Mouse (Mus musculus): ENCODE results near the gene Phf3. TPM values are rescaled to one million over a fixed set of nuclear protein-coding genes. Genes with fewer than 3 reads are reported as not detected.

Phf3 gene
- polyA plus RNA-seq, 1 experiment from 2014 or later: 37.8 TPM

- Histone ChIP-seq H3K36me3 (ENCODE audit: control insufficient read depth, insufficient read depth, low read length) (no peaks in the 10 kb centered on the region), H3K27me3 (ENCODE audit: control insufficient read depth, insufficient read depth, low read length) (no peaks in the 10 kb centered on the region), H3K27ac (replicated peaks in 1 of 2; ENCODE audit: control insufficient read depth in 1 of 2, insufficient read depth in 1 of 2, low read depth in 2 of 2, low read length in 2 of 2) (no peak overlapping the region), H3K4me3 (ENCODE audit: control insufficient read depth in 1 of 2, insufficient read depth in 1 of 2, low read depth in 1 of 2, low read length in 2 of 2) (no peak overlapping the region), H3K4me1 (ENCODE audit: control insufficient read depth in 2 of 2, insufficient read depth in 2 of 2, low read length in 2 of 2) (peaks cover 2 to 21% of the 10 kb centered on the region in 2 experiments; a peak in 3 of 4 replicates), H3K4me2 (ENCODE audit: low read length) (no peak overlapping the region), H3K9ac (ENCODE audit: low read length) (no peak overlapping the region), H3K9me3 (ENCODE audit: control insufficient read depth, low read length) (no peaks in the 10 kb centered on the region)
- no peak for ATAC-seq (ENCODE audit: insufficient number of reproducible peaks, insufficient read depth, low FRiP score, low read depth)
- WGBS: 84% methylated on average over 3 of the region's 3 CpGs
Measured at GRCm38 (mm10) chr1:30852518-30852917, 21.2 kb downstream of the Phf3 start.

GRCm38 (mm10) chr1:30851920-30852319 lies 21.8 kb downstream of the Phf3 start:
- WGBS: 71% methylated on average over 3 of the region's 3 CpGs
- Histone ChIP-seq H3K4me1 (ENCODE audit: control insufficient read depth in 2 of 2, insufficient read depth in 2 of 2, low read length in 2 of 2) (peaks cover 2 to 21% of the 10 kb centered on the region in 2 experiments; a peak in 3 of 4 replicates), H3K36me3 (ENCODE audit: control insufficient read depth, insufficient read depth, low read length) (no peaks in the 10 kb centered on the region), H3K4me3 (ENCODE audit: control insufficient read depth in 1 of 2, insufficient read depth in 1 of 2, low read depth in 1 of 2, low read length in 2 of 2) (no peak overlapping the region), H3K27me3 (ENCODE audit: control insufficient read depth, insufficient read depth, low read length) (no peaks in the 10 kb centered on the region), H3K4me2 (ENCODE audit: low read length) (no peak overlapping the region), H3K27ac (replicated peaks in 1 of 2; ENCODE audit: control insufficient read depth in 1 of 2, insufficient read depth in 1 of 2, low read depth in 2 of 2, low read length in 2 of 2) (0 out of 4 replicates have a peak overlapping the region, but pooled peaks of 1 of the 2 experiments have one; percentile 11), H3K9me3 (ENCODE audit: control insufficient read depth, low read length) (no peaks in the 10 kb centered on the region), H3K9ac (ENCODE audit: low read length) (no peak overlapping the region)
- no peak for ATAC-seq (ENCODE audit: insufficient number of reproducible peaks, insufficient read depth, low FRiP score, low read depth)

GRCm38 (mm10) chr1:30850906-30851305 lies 22.8 kb downstream of the Phf3 start:
- H3K36me3 ChIP-seq (ENCODE audit: control insufficient read depth, insufficient read depth, low read length): no peaks in the 10 kb centered on the region
- H3K27me3 ChIP-seq (ENCODE audit: control insufficient read depth, insufficient read depth, low read length): no peaks in the 10 kb centered on the region
- no peak overlapping the region for H3K9ac ChIP-seq (ENCODE audit: low read length)
- H3K9me3 ChIP-seq (ENCODE audit: control insufficient read depth, low read length): no peaks in the 10 kb centered on the region
- no peak for ATAC-seq (ENCODE audit: insufficient number of reproducible peaks, insufficient read depth, low FRiP score, low read depth)
- no peak overlapping the region for H3K4me2 ChIP-seq (ENCODE audit: low read length)
- H3K4me1 ChIP-seq (ENCODE audit: control insufficient read depth in 2 of 2, insufficient read depth in 2 of 2, low read length in 2 of 2): peaks cover 2 to 21% of the 10 kb centered on the region in 2 experiments; a peak in 3 of 4 replicates
- no peak overlapping the region for H3K27ac ChIP-seq (replicated peaks in 1 of 2; ENCODE audit: control insufficient read depth in 1 of 2, insufficient read depth in 1 of 2, low read depth in 2 of 2, low read length in 2 of 2)
- WGBS: 61% methylated on average over 2 of the region's 2 CpGs
- H3K4me3 ChIP-seq (ENCODE audit: control insufficient read depth in 1 of 2, insufficient read depth in 1 of 2, low read depth in 1 of 2, low read length in 2 of 2): no peak overlapping the region

- Histone ChIP-seq H3K4me2 (ENCODE audit: low read length) (no peak overlapping the region), H3K27ac (replicated peaks in 1 of 2; ENCODE audit: control insufficient read depth in 1 of 2, insufficient read depth in 1 of 2, low read depth in 2 of 2, low read length in 2 of 2) (no peak overlapping the region; a peak in 1 of 4 replicates)
Measured at GRCm38 (mm10) chr1:30849955-30850354, 23.8 kb downstream of the Phf3 start.

GRCm38 (mm10) chr1:30847706-30848105 lies 26.0 kb downstream of the Phf3 start:
- no peak overlapping the region for H3K4me2 ChIP-seq (ENCODE audit: low read length)
- H3K27ac ChIP-seq (replicated peaks in 1 of 2; ENCODE audit: control insufficient read depth in 1 of 2, insufficient read depth in 1 of 2, low read depth in 2 of 2, low read length in 2 of 2): no peak overlapping the region
- peaks cover 2 to 18% of the 10 kb centered on the region in 2 experiments; a peak in 3 of 4 replicates for H3K4me1 ChIP-seq (ENCODE audit: control insufficient read depth in 2 of 2, insufficient read depth in 2 of 2, low read length in 2 of 2)
- no peaks in the 10 kb centered on the region for H3K36me3 ChIP-seq (ENCODE audit: control insufficient read depth, insufficient read depth, low read length)
- H3K4me3 ChIP-seq (ENCODE audit: control insufficient read depth in 1 of 2, insufficient read depth in 1 of 2, low read depth in 1 of 2, low read length in 2 of 2): no peak overlapping the region
- no peak for ATAC-seq (ENCODE audit: insufficient number of reproducible peaks, insufficient read depth, low FRiP score, low read depth)
- no peaks in the 10 kb centered on the region for H3K9me3 ChIP-seq (ENCODE audit: control insufficient read depth, low read length)
- WGBS: 44% methylated on average over 1 of the region's 1 CpGs
- H3K9ac ChIP-seq (ENCODE audit: low read length): no peak overlapping the region
- no peaks in the 10 kb centered on the region for H3K27me3 ChIP-seq (ENCODE audit: control insufficient read depth, insufficient read depth, low read length)

More at GRCm38 (mm10) chr1:30849955-30850354, 23.8 kb downstream of the Phf3 start:
- Histone ChIP-seq H3K9me3 (ENCODE audit: control insufficient read depth, low read length) (no peaks in the 10 kb centered on the region), H3K27me3 (ENCODE audit: control insufficient read depth, insufficient read depth, low read length) (no peaks in the 10 kb centered on the region), H3K36me3 (ENCODE audit: control insufficient read depth, insufficient read depth, low read length) (no peaks in the 10 kb centered on the region), H3K4me3 (ENCODE audit: control insufficient read depth in 1 of 2, insufficient read depth in 1 of 2, low read depth in 1 of 2, low read length in 2 of 2) (no peak overlapping the region), H3K4me1 (ENCODE audit: control insufficient read depth in 2 of 2, insufficient read depth in 2 of 2, low read length in 2 of 2) (peaks cover 2 to 21% of the 10 kb centered on the region in 2 experiments; a peak in 3 of 4 replicates), H3K9ac (ENCODE audit: low read length) (no peak overlapping the region)
- WGBS: 35% methylated on average over 3 of the region's 3 CpGs
- no peak for ATAC-seq (ENCODE audit: insufficient number of reproducible peaks, insufficient read depth, low FRiP score, low read depth)

- Histone ChIP-seq H3K9me3 (ENCODE audit: control insufficient read depth, low read length) (no peaks in the 10 kb centered on the region), H3K27me3 (ENCODE audit: control insufficient read depth, insufficient read depth, low read length) (no peaks in the 10 kb centered on the region), H3K27ac (replicated peaks in 1 of 2; ENCODE audit: control insufficient read depth in 1 of 2, insufficient read depth in 1 of 2, low read depth in 2 of 2, low read length in 2 of 2) (no peak overlapping the region), H3K4me2 (ENCODE audit: low read length) (no peak overlapping the region), H3K9ac (ENCODE audit: low read length) (no peak overlapping the region), H3K4me1 (ENCODE audit: control insufficient read depth in 2 of 2, insufficient read depth in 2 of 2, low read length in 2 of 2) (no peaks in the 10 kb centered on the region), H3K36me3 (ENCODE audit: control insufficient read depth, insufficient read depth, low read length) (peaks cover 33% of the 10 kb centered on the region), H3K4me3 (ENCODE audit: control insufficient read depth in 1 of 2, insufficient read depth in 1 of 2, low read depth in 1 of 2, low read length in 2 of 2) (no peak overlapping the region)
- WGBS: 82% methylated on average over 3 of the region's 3 CpGs
- no peak for ATAC-seq (ENCODE audit: insufficient number of reproducible peaks, insufficient read depth, low FRiP score, low read depth)
Measured at GRCm38 (mm10) chr1:30839662-30840061, 34.1 kb downstream of the Phf3 start.

GRCm38 (mm10) chr1:30835512-30835911 lies 38.2 kb downstream of the Phf3 start:
- ATAC-seq (ENCODE audit: insufficient number of reproducible peaks, insufficient read depth, low FRiP score, low read depth): no peak
- WGBS: 89% methylated on average over 6 of the region's 6 CpGs

GRCm38 (mm10) chr1:30832778-30833177 lies 40.9 kb downstream of the Phf3 start:
- no peaks in the 10 kb centered on the region for H3K4me1 ChIP-seq (ENCODE audit: control insufficient read depth in 2 of 2, insufficient read depth in 2 of 2, low read length in 2 of 2)
- WGBS: 87% methylated on average over 4 of the region's 4 CpGs
- H3K9me3 ChIP-seq (ENCODE audit: control insufficient read depth, low read length): no peaks in the 10 kb centered on the region
- no peak overlapping the region for H3K9ac ChIP-seq (ENCODE audit: low read length)
- no peak for ATAC-seq (ENCODE audit: insufficient number of reproducible peaks, insufficient read depth, low FRiP score, low read depth)
- H3K4me3 ChIP-seq (ENCODE audit: control insufficient read depth in 1 of 2, insufficient read depth in 1 of 2, low read depth in 1 of 2, low read length in 2 of 2): no peak overlapping the region
- H3K27me3 ChIP-seq (ENCODE audit: control insufficient read depth, insufficient read depth, low read length): no peaks in the 10 kb centered on the region
- peaks cover 60% of the 10 kb centered on the region for H3K36me3 ChIP-seq (ENCODE audit: control insufficient read depth, insufficient read depth, low read length)
- no peak overlapping the region for H3K4me2 ChIP-seq (ENCODE audit: low read length)
- H3K27ac ChIP-seq (replicated peaks in 1 of 2; ENCODE audit: control insufficient read depth in 1 of 2, insufficient read depth in 1 of 2, low read depth in 2 of 2, low read length in 2 of 2): no peak overlapping the region

More at GRCm38 (mm10) chr1:30835512-30835911, 38.2 kb downstream of the Phf3 start:
- Histone ChIP-seq H3K9ac (ENCODE audit: low read length) (no peak overlapping the region), H3K4me1 (ENCODE audit: control insufficient read depth in 2 of 2, insufficient read depth in 2 of 2, low read length in 2 of 2) (no peaks in the 10 kb centered on the region), H3K9me3 (ENCODE audit: control insufficient read depth, low read length) (no peaks in the 10 kb centered on the region), H3K36me3 (ENCODE audit: control insufficient read depth, insufficient read depth, low read length) (peaks cover 39% of the 10 kb centered on the region), H3K4me3 (ENCODE audit: control insufficient read depth in 1 of 2, insufficient read depth in 1 of 2, low read depth in 1 of 2, low read length in 2 of 2) (no peak overlapping the region), H3K4me2 (ENCODE audit: low read length) (no peak overlapping the region), H3K27ac (replicated peaks in 1 of 2; ENCODE audit: control insufficient read depth in 1 of 2, insufficient read depth in 1 of 2, low read depth in 2 of 2, low read length in 2 of 2) (no peak overlapping the region), H3K27me3 (ENCODE audit: control insufficient read depth, insufficient read depth, low read length) (no peaks in the 10 kb centered on the region)

Data from heart, embryonic 14.5 days (tissue).